Mouse (Mus musculus) stomach, postnatal 0 days (tissue): Measurements from ENCODE around the gene Bsn. TPM values are rescaled to one million over a fixed set of nuclear protein-coding genes. Genes with fewer than 3 reads are reported as not detected.
A peak's percentile ranks its signal among the peaks of the same experiment; 100 is the strongest.

Source experiments
- ATAC-seq: fragments of 200-750 bp; cut with Nextera tagmentation; 2 replicates; pipeline ENCODE4 v1.8.0; 2017; ENCODE audit not compliant: low FRiP score, low TSS enrichment
- DNase-seq: peaks from one replicate; pipeline ENCODE4 v3.0.0-alpha.2; 2016; ENCODE audit warnings: low spot score
- H3K27ac ChIP-seq: fragments of 300-500 bp; sonication (generic); replicated peaks from 2 replicates; pipeline ENCODE4 v1.5.1; 2014; ENCODE audit warnings: mild to moderate bottlenecking, control low read depth
- H3K27me3 ChIP-seq: fragments of 300-500 bp; sonication (generic); 2 replicates; pipeline ENCODE4 v1.6.1; 2014; ENCODE audit warnings: low read length; ENCODE audit not compliant: control insufficient read depth, insufficient read depth
- H3K36me3 ChIP-seq: fragments of 300-500 bp; sonication (generic); 2 replicates; pipeline ENCODE4 v1.6.1; 2014; ENCODE audit warnings: low read length, mixed read lengths; ENCODE audit not compliant: control insufficient read depth, insufficient read depth
- H3K4me1 ChIP-seq: fragments of 300-500 bp; sonication (generic); replicated peaks from 2 replicates; pipeline ENCODE4 v1.6.1; 2014; ENCODE audit warnings: antibody characterized with exemption; ENCODE audit not compliant: control insufficient read depth, insufficient read depth
- H3K4me2 ChIP-seq: fragments of 300-500 bp; sonication (generic); replicated peaks from 2 replicates; pipeline ENCODE4 v1.6.1; 2014; ENCODE audit warnings: low read depth, mild to moderate bottlenecking, control low read depth, moderate library complexity
- H3K4me3 ChIP-seq: fragments of 300-500 bp; sonication (generic); 2 replicates; pipeline ENCODE4 v1.5.1; 2014; ENCODE audit warnings: low read depth, low read length, control low read depth
- H3K9ac ChIP-seq: fragments of 300-500 bp; sonication (generic); 2 replicates; pipeline ENCODE4 v1.6.1; 2014; ENCODE audit warnings: mild to moderate bottlenecking, low read length, control low read depth, mixed read lengths
- H3K9me3 ChIP-seq: fragments of 300-500 bp; sonication (generic); 2 replicates; pipeline ENCODE4 v1.6.1; 2016; ENCODE audit warnings: low read length; ENCODE audit not compliant: control insufficient read depth
- CTCF ChIP-seq: IDR thresholded peaks from 2 replicates; pipeline ENCODE4 v1.5.1; 2016; ENCODE audit warnings: antibody characterized with exemption, low read depth, mild to moderate bottlenecking, moderate library complexity
- EP300 ChIP-seq: optimal IDR thresholded peaks from 2 replicates; pipeline ENCODE3; 2016; ENCODE audit warnings: antibody characterized with exemption
- WGBS: fragments of 180-500 bp; shearing (Covaris S2); extraction: QIAGEN DNeasy Blood & Tissue Kit; methylation state at CpG from one replicate; pipeline ENCODE4 v1.1.7; 2014; 5-methylcytosine and 5-hydroxymethylcytosine counted together
- polyA plus RNA-seq: library from polyadenylated mRNA; unstranded; fragments of >200 nt; fragmentation: Nextera tagmentation; extraction: Ambion mirVana; gene quantifications from 2 replicates; pipeline ENCODE4 v1.2.1, GENCODE M21; 2015

Bsn gene
- polyA plus RNA-seq, 1 experiment from 2014 or later, result 1.6 TPM

DNA sequence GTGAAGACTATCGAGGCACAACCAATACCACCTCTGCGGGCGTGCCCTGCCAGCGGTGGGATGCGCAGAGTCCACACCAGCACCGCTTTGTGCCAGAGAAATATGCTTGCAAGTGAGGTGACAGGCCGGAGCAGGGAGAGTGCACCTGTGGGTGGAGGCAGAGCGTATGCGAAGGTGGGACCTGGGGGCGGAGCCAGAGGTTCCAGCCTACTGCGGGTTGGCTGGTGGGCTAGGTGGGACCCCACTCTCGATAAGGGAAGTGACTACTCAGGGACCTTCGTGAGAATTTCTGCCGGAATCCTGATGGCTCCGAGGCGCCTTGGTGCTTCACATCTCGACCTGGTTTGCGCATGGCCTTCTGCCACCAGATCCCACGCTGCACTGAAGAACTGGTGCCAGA lies 107.6 kb downstream of the Bsn start:
- Histone ChIP-seq H3K9me3 (no peaks in the 10 kb centered on the region), H3K27me3 (no peaks in the 10 kb centered on the region), H3K27ac (no peak overlapping the region), H3K36me3 (peaks cover 16% of the 10 kb centered on the region), H3K4me3 (no peak overlapping the region), H3K4me1 (no peaks in the 10 kb centered on the region; the same call in 1 of the 2 replicates), H3K4me2 (peak overlapping the region; percentile 8; the same call in 1 of the 2 replicates), H3K9ac (peak overlapping the region; percentile 13; the same call in 1 of the 2 replicates)
- ATAC-seq (no peak), DNase-seq (peak; percentile 48)
- TF ChIP-seq CTCF, result no peak
- TF ChIP-seq EP300, result no peak
- 9% methylated on average over 19 of the region's 19 CpGs for WGBS

- no peaks in the 10 kb centered on the region; the same call in 1 of the 2 replicates for H3K4me1 ChIP-seq
- no peaks in the 10 kb centered on the region for H3K9me3 ChIP-seq
- ATAC-seq (peak; percentile 19), DNase-seq (no peak)
- H3K9ac ChIP-seq, result peak within 1 kb of the TSS; percentile 93
- peak within 1 kb of the TSS; percentile 85 for H3K27ac ChIP-seq
- H3K4me2 ChIP-seq, result peak within 1 kb of the TSS; percentile 82
- TF ChIP-seq CTCF, result no peak
- no peak for TF ChIP-seq EP300
- H3K4me3 ChIP-seq, result peak within 1 kb of the TSS; percentile 66
- 58% methylated on average over 5 of the region's 5 CpGs for WGBS
- H3K27me3 ChIP-seq, result no peaks in the 10 kb centered on the region
- peaks cover 3% of the 10 kb centered on the region; the same call in 1 of the 2 replicates for H3K36me3 ChIP-seq
Observed at GRCm38 (mm10) chr9:108080168-108080567, 110.0 kb downstream of the Bsn start, which contains the start of gene Mst1. Gene Mst1, plus strand, starts transcription at chr9:108080436.

DNA sequence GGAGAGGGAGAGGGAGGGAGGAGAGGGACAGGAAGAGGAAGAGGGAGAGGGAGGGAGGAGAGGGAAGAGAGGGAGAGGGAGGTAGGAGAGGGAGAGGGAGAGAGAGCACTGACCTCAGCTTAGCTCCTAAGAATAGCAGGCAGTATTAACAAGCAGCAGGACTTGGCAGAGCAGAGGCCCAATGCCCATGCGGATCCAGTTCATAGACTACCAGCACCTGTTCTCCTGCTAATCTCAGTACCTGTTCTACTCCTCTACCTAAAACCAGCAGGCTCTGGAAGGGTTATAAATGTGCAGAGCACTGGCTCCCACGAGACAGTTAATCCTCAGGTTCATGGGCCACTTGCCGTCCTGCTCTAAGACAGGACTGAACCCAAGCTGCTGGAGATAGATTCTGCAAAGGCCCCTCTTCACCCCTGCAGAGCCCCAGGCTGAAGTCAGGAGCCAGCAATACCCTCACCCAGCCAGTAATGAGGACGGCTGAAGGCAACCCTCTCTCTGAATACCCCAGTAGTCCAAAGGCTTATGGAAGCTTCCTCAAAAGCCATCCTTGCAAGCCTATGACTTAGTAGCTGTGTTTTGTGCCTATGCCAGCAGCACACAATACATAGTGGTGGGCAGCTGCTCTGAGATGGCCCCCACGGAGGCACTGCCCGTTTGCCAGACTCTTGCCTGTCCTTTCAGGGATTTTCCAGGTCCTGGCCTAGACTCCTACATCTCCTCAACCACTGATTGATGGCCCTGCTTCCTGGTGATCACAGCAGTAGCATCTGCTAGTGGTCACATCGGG lies 116.8 kb downstream of the Bsn start:
- H3K4me1 ChIP-seq, result no peaks in the 10 kb centered on the region
- 0 out of 2 replicates have a peak overlapping the region, but pooled peaks have one; percentile 23 for H3K9ac ChIP-seq
- H3K27ac ChIP-seq, result 0 out of 2 replicates have a peak overlapping the region, but pooled peaks have one; percentile 18
- H3K4me2 ChIP-seq, result no peak overlapping the region
- 62% methylated on average over 7 of the region's 7 CpGs for WGBS
- H3K4me3 ChIP-seq, result no peak overlapping the region
- no peaks in the 10 kb centered on the region; the same call in 1 of the 2 replicates for H3K36me3 ChIP-seq
- TF ChIP-seq CTCF, result no peak
- TF ChIP-seq EP300, result no peak
- H3K27me3 ChIP-seq, result no peaks in the 10 kb centered on the region
- no peak for ATAC-seq
- H3K9me3 ChIP-seq, result no peaks in the 10 kb centered on the region
- DNase-seq, result no peak

DNA sequence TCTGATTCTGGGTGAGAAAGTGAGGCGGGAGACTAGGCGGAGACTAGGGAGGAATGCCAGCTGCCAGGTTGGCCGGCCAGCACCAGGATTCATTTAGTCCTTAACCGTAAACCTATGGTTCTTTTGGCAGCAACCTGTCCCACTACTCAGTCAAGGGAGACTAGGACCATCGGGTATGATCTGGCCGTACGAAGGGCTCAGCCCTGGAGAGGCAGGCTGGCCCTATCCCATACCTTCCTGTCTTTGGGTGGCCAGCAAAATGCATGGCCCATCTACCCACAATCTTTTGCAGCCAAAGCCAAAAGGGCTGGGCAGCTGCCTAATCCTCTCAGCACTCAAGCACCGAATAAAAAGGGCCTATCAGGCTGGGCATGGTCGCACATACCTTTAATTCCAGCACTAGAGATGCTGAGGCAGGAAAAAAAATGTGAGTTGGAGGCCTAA lies 117.7 kb downstream of the Bsn start:
- Histone ChIP-seq H3K27ac (no peak overlapping the region), H3K27me3 (no peaks in the 10 kb centered on the region), H3K9me3 (no peaks in the 10 kb centered on the region), H3K36me3 (no peaks in the 10 kb centered on the region; the same call in 1 of the 2 replicates), H3K4me2 (no peak overlapping the region), H3K4me1 (no peaks in the 10 kb centered on the region), H3K9ac (no peak overlapping the region), H3K4me3 (no peak overlapping the region)
- TF ChIP-seq EP300 (no peak), CTCF (no peak)
- peak; percentile 23 for DNase-seq
- 51% methylated on average over 9 of the region's 9 CpGs for WGBS
- no peak for ATAC-seq

DNA sequence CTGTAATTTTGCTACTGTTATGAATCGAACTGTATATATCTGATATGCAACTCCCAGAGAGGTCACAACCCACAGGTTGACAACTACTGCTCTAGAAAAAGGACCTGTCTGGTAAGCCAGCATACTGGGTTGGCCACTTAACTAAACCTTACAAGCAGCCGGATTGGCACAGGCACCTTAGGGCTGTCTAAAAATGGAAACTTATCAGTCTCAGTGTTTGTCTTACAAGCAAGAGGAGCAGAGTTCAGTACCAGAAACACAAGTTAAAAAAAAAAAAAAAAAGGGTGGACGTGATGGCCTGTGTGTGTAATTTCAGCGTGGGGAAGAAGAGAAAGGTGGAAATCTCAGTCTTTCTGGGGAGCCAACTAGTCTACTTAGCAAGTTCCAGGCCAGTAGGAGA lies 118.4 kb downstream of the Bsn start:
- ATAC-seq, result no peak
- no peaks in the 10 kb centered on the region for H3K4me1 ChIP-seq
- H3K9me3 ChIP-seq, result no peaks in the 10 kb centered on the region
- DNase-seq, result peak; percentile 32
- H3K27me3 ChIP-seq, result no peaks in the 10 kb centered on the region
- H3K36me3 ChIP-seq, result no peaks in the 10 kb centered on the region; the same call in 1 of the 2 replicates
- no peak overlapping the region for H3K27ac ChIP-seq
- H3K4me3 ChIP-seq, result no peak overlapping the region
- H3K4me2 ChIP-seq, result no peak overlapping the region
- H3K9ac ChIP-seq, result no peak overlapping the region
- TF ChIP-seq EP300 (no peak), CTCF (no peak)
- 58% methylated on average over 4 of the region's 4 CpGs for WGBS

DNA sequence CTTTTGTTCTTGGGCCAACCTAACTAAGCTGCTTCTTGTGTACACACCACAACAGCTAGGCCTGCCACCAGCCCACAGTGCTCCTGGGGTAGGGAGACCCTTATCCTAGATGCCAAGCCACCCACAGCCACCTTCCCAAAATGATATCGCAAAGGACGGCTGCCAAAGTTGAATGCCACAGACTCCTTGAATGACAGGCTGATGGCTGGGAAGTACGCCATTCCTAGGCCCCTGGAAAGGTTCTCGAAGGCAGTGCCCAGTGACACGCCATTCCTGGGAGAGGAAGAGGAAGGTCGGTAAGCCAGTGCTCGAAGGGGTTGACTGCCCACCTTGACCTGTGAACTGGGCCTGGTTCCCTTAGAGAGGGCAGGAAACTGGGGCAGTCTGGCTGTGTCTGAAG lies 120.7 kb downstream of the Bsn start:
- no peaks in the 10 kb centered on the region for H3K4me1 ChIP-seq
- H3K9ac ChIP-seq, result no peak overlapping the region
- H3K9me3 ChIP-seq, result no peaks in the 10 kb centered on the region
- H3K36me3 ChIP-seq, result no peaks in the 10 kb centered on the region; the same call in 1 of the 2 replicates
- no peaks in the 10 kb centered on the region for H3K27me3 ChIP-seq
- DNase-seq (no peak), ATAC-seq (no peak)
- 82% methylated on average over 7 of the region's 7 CpGs for WGBS
- no peak overlapping the region for H3K27ac ChIP-seq
- no peak overlapping the region for H3K4me3 ChIP-seq
- TF ChIP-seq CTCF (no peak), EP300 (no peak)
- H3K4me2 ChIP-seq, result no peak overlapping the region
